Comparison of ENCODE assay signal across 7 mouse cellular contexts in genomic region chr6:6577291-6577690, GRCm38 (mm10). TPM values are rescaled to one million over a fixed set of nuclear protein-coding genes. Genes with fewer than 3 reads are reported as not detected.
DNase-seq lines count a peak whose midpoint lies in the region; ATAC-seq lines count a peak whose summit lies in the region.

No protein-coding gene starts in this region.

- H3K27me3 ChIP-seq in neural tube, embryonic 11.5 days (ENCODE audit: control insufficient read depth, insufficient read depth, low read length), result no peaks in the 10 kb centered on the region
- no peaks in the 10 kb centered on the region for H3K27me3 ChIP-seq in forebrain, embryonic 14.5 days (replicated peaks; ENCODE audit: control insufficient read depth, insufficient read depth, low read length)
- H3K27me3 ChIP-seq in liver, embryonic 13.5 days, result no peaks in the 10 kb centered on the region

- no peaks in the 10 kb centered on the region for H3K4me1 ChIP-seq in neural tube, embryonic 11.5 days (ENCODE audit: control insufficient read depth, insufficient read depth, low read length)
- peaks cover 19% of the 10 kb centered on the region for H3K4me1 ChIP-seq in forebrain, embryonic 14.5 days (ENCODE audit: control insufficient read depth, insufficient read depth, low read length)
- peaks cover 10% of the 10 kb centered on the region for H3K4me1 ChIP-seq in liver, embryonic 13.5 days (replicated peaks)

- 76% methylated on average over 3 of the region's 3 CpGs for WGBS in neural tube, embryonic 11.5 days
- 69% methylated on average over 3 of the region's 3 CpGs for WGBS in forebrain, embryonic 14.5 days
- 42% methylated on average over 3 of the region's 3 CpGs for WGBS in liver, embryonic 13.5 days (ENCODE audit: insufficient replicate concordance)

- no peaks in the 10 kb centered on the region for H3K9me3 ChIP-seq in neural tube, embryonic 11.5 days (ENCODE audit: control insufficient read depth, low read length)
- no peaks in the 10 kb centered on the region for H3K9me3 ChIP-seq in forebrain, embryonic 14.5 days (replicated peaks; ENCODE audit: control insufficient read depth, low read length)
- no peaks in the 10 kb centered on the region for H3K9me3 ChIP-seq in liver, embryonic 13.5 days (replicated peaks)

- peak overlapping the region; percentile 64 for H3K4me2 ChIP-seq in neural tube, embryonic 11.5 days (ENCODE audit: low read depth)
- H3K4me2 ChIP-seq in forebrain, embryonic 14.5 days (ENCODE audit: low read length), result peak overlapping the region; percentile 70
- peak overlapping the region; percentile 72 for H3K4me2 ChIP-seq in liver, embryonic 13.5 days

- H3K36me3 ChIP-seq in neural tube, embryonic 11.5 days (ENCODE audit: control insufficient read depth, insufficient read depth, low read length), result no peaks in the 10 kb centered on the region
- no peaks in the 10 kb centered on the region for H3K36me3 ChIP-seq in forebrain, embryonic 14.5 days (ENCODE audit: control insufficient read depth, insufficient read depth, low read length)
- peaks cover 8% of the 10 kb centered on the region; the same call in 1 of the 2 replicates for H3K36me3 ChIP-seq in liver, embryonic 13.5 days

- no peak overlapping the region for H3K27ac ChIP-seq in neural tube, embryonic 11.5 days (ENCODE audit: low read depth, low read length)
- H3K27ac ChIP-seq in forebrain, embryonic 14.5 days (ENCODE audit: low read depth, low read length), result no peak overlapping the region
- H3K27ac ChIP-seq in liver, embryonic 13.5 days, result no peak overlapping the region

- no peak for ATAC-seq in neural tube, embryonic 11.5 days (ENCODE audit: insufficient read depth, low FRiP score, low TSS enrichment)
- ATAC-seq in forebrain, embryonic 14.5 days, result no peak
- ATAC-seq in liver, embryonic 13.5 days (ENCODE audit: low read depth), result no peak

- DNase-seq in neural tube, embryonic 11.5 days (ENCODE audit: low spot score), result no peak
- DNase-seq in neural tube, embryonic 10.5 days (ENCODE audit: extremely low spot score, low spot score), result no peak
- no peak for DNase-seq in forebrain, embryonic 14.5 days (ENCODE audit: low spot score)
- no peak for DNase-seq in liver, embryonic 13.5 days
- no peak for DNase-seq in adrenal gland, adult 8-10 months
- no peak for DNase-seq in thymus, postnatal 4 days
- no peak for DNase-seq in adrenal gland, postnatal 10 days

- peak overlapping the region; percentile 93 for H3K4me3 ChIP-seq in neural tube, embryonic 11.5 days (ENCODE audit: low read depth, low read length)
- peak overlapping the region; percentile 89 for H3K4me3 ChIP-seq in forebrain, embryonic 14.5 days (ENCODE audit: low read depth, low read length)
- H3K4me3 ChIP-seq in liver, embryonic 13.5 days (replicated peaks), result peak overlapping the region; percentile 91

- H3K9ac ChIP-seq in neural tube, embryonic 11.5 days (ENCODE audit: low read length), result peak overlapping the region; percentile 98
- H3K9ac ChIP-seq in forebrain, embryonic 14.5 days (ENCODE audit: low read length), result peak overlapping the region; percentile 99
- peak overlapping the region; percentile 93 for H3K9ac ChIP-seq in liver, embryonic 13.5 days

RNA-seq across cellular contexts. Expression of gene Sem1, which starts 1.2 kb away (rescaled TPM):
- 225 and 235 TPM in 2 replicates for polyA plus RNA-seq in neural tube, embryonic 11.5 days (2014; fragmentation: Nextera tagmentation; extraction: Ambion mirVana)
- polyA plus RNA-seq in forebrain, embryonic 14.5 days (2014; fragmentation: Nextera tagmentation; extraction: Ambion mirVana), result 219 and 261 TPM in 2 replicates
- polyA plus RNA-seq in liver, embryonic 13.5 days (2015; fragmentation: Nextera tagmentation; extraction: Ambion mirVana), result 135 and 140 TPM in 2 replicates
- 10 to 100 TPM; 60.0 to 79.9 (median 66.5) TPM for total RNA-seq in adrenal gland, adult 8-10 months (2022)
- 10 to 100 TPM; 86.1 to 98.1 TPM for total RNA-seq in adrenal gland, postnatal 10 days (2021)
